ENCODE assay signal across 9 mouse cellular contexts in the genomic region with DNA sequence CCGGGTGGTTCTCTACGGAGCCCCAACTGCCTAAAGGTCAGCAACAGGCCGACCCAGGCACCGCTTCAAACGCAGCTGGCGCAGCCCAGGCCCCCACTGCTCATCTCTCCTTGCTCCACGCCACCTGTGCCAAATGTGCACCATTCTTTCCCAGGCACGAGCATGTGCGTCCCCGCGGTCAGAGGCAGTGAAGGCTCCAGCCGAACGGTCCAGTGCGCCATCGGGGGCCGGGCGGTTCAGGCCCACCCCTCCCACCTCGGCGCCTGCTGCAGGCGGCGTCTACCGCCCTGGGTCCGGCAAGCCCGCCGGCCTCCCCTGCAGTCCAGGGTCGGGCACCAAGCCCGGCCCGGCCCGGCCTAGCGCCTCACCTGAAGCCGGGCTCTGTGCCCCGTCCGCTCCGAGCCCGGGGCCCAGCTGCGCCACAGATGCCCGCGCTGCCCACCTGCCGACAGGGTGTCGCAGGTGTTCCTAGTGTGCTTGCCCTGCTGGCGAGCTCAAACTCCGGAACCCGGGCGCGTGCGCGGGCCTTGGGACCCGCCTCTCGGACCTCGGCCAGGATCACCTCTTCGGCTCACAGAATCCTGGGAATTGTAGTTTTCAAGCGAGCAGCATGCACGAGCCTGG. TPM values are rescaled to one million over a fixed set of nuclear protein-coding genes. Genes with fewer than 3 reads are reported as not detected.
DNase-seq lines count a peak whose midpoint lies in the region; ATAC-seq and TF ChIP-seq lines count a peak whose summit lies in the region.
"Had no signal": no experiment of that assay in that cellular context is flagged by ENCODE, and none has a peak within 500 bp of the region (broad histone marks: within the 10 kb centered on the region; RNA-seq: fewer than 3 reads in every experiment).

No protein-coding gene starts in this region.

- TF ChIP-seq CTCF in liver, adult 2 months (IDR thresholded peaks at IDR 0.05; ENCODE audit: low read depth, low read length): no peak
- TF ChIP-seq CTCF in thymus, adult 2 months (IDR thresholded peaks at IDR 0.05; ENCODE audit: borderline replicate concordance, control insufficient read depth, extremely low read depth, insufficient read depth, low read length, poor library complexity): no peak

- no peaks in the 10 kb centered on the region; the same call in 1 of the 2 replicates for H3K79me2 ChIP-seq in liver, adult 2 months (ENCODE audit: control insufficient read depth, insufficient read depth, low read length)

- H3K9ac ChIP-seq in forebrain, embryonic 11.5 days (ENCODE audit: low read length): peak overlapping the region; percentile 83
- peak overlapping the region; percentile 91 for H3K9ac ChIP-seq in heart, embryonic 13.5 days
- H3K9ac ChIP-seq in liver, adult 2 months (ENCODE audit: low read depth, low read length): peak overlapping the region; percentile 81
- peak overlapping the region; percentile 82 for H3K9ac ChIP-seq in neural tube, embryonic 11.5 days (ENCODE audit: low read length)

- H3K9me3 ChIP-seq in forebrain, embryonic 11.5 days (ENCODE audit: control insufficient read depth, low read length): no peaks in the 10 kb centered on the region
- H3K9me3 ChIP-seq in heart, embryonic 13.5 days: no peaks in the 10 kb centered on the region
- no peaks in the 10 kb centered on the region for H3K9me3 ChIP-seq in neural tube, embryonic 11.5 days (ENCODE audit: control insufficient read depth, low read length)
- H3K9me3 ChIP-seq: G1E had no signal

- peak overlapping the region; percentile 94 for H3K4me2 ChIP-seq in forebrain, embryonic 11.5 days (ENCODE audit: low read depth, low read length, severe bottlenecking)
- peak overlapping the region; percentile 90 for H3K4me2 ChIP-seq in heart, embryonic 13.5 days
- peak overlapping the region; percentile 93 for H3K4me2 ChIP-seq in neural tube, embryonic 11.5 days (ENCODE audit: low read depth)

- 0 out of 2 replicates have a peak, but pooled peaks have one; percentile 25 for TF ChIP-seq POLR2A in liver, adult 2 months (IDR thresholded peaks at IDR 0.05; ENCODE audit: extremely low read depth, insufficient read depth, low read length)
- no peak for TF ChIP-seq POLR2A in thymus, adult 2 months (IDR thresholded peaks at IDR 0.05; ENCODE audit: control insufficient read depth, extremely low read depth, insufficient read depth, low read length, poor library complexity)

- no peaks in the 10 kb centered on the region for H3K36me3 ChIP-seq in forebrain, embryonic 11.5 days (ENCODE audit: control insufficient read depth, insufficient read depth, low read length)
- H3K36me3 ChIP-seq in heart, embryonic 13.5 days: no peaks in the 10 kb centered on the region
- H3K36me3 ChIP-seq in liver, adult 2 months (ENCODE audit: control insufficient read depth, insufficient read depth, low read length): no peaks in the 10 kb centered on the region
- H3K36me3 ChIP-seq in neural tube, embryonic 11.5 days (ENCODE audit: control insufficient read depth, insufficient read depth, low read length): no peaks in the 10 kb centered on the region
- no peaks in the 10 kb centered on the region for H3K36me3 ChIP-seq in thymus, adult 2 months (ENCODE audit: control insufficient read depth, insufficient read depth, low read length)
- H3K36me3 ChIP-seq: G1E had no signal

- no peaks in the 10 kb centered on the region for H3K27me3 ChIP-seq in forebrain, embryonic 11.5 days (ENCODE audit: control insufficient read depth, insufficient read depth, low read length)
- H3K27me3 ChIP-seq in heart, embryonic 13.5 days (replicated peaks): 0 out of 2 replicates have a peak, but pooled peaks cover 7% of the 10 kb centered on the region
- no peaks in the 10 kb centered on the region for H3K27me3 ChIP-seq in liver, adult 2 months (ENCODE audit: control insufficient read depth, insufficient read depth, low read length)
- no peaks in the 10 kb centered on the region for H3K27me3 ChIP-seq in neural tube, embryonic 11.5 days (ENCODE audit: control insufficient read depth, insufficient read depth, low read length)
- no peaks in the 10 kb centered on the region for H3K27me3 ChIP-seq in thymus, adult 2 months (ENCODE audit: control insufficient read depth, insufficient read depth, low read length)

- peak overlapping the region; percentile 88 for H3K4me3 ChIP-seq in forebrain, embryonic 11.5 days (ENCODE audit: low read depth, low read length)
- peak overlapping the region; percentile 91 for H3K4me3 ChIP-seq in heart, embryonic 13.5 days
- peak overlapping the region; percentile 56 for H3K4me3 ChIP-seq in liver, adult 2 months (ENCODE audit: insufficient read depth, low read depth, low read length)
- peak overlapping the region; percentile 83 for H3K4me3 ChIP-seq in neural tube, embryonic 11.5 days (ENCODE audit: low read depth, low read length)
- H3K4me3 ChIP-seq in thymus, adult 2 months (ENCODE audit: control insufficient read depth, insufficient read depth, low read length): peak overlapping the region; percentile 46

- peaks cover 2% of the 10 kb centered on the region; the same call in 1 of the 2 replicates for H3K4me1 ChIP-seq in forebrain, embryonic 11.5 days (replicated peaks; ENCODE audit: control insufficient read depth, insufficient read depth, low read length)
- peaks cover 6% of the 10 kb centered on the region; the same call in 1 of the 2 replicates for H3K4me1 ChIP-seq in heart, embryonic 13.5 days
- H3K4me1 ChIP-seq in liver, adult 2 months (ENCODE audit: control insufficient read depth, insufficient read depth, low read length): no peaks in the 10 kb centered on the region
- H3K4me1 ChIP-seq in neural tube, embryonic 11.5 days (ENCODE audit: control insufficient read depth, insufficient read depth, low read length): 0 out of 2 replicates have a peak, but pooled peaks cover 2% of the 10 kb centered on the region
- peaks cover 43% of the 10 kb centered on the region for H3K4me1 ChIP-seq in thymus, adult 2 months (replicated peaks; ENCODE audit: control insufficient read depth, insufficient read depth, low read length)

- no peak overlapping the region for H3K27ac ChIP-seq in forebrain, embryonic 11.5 days (ENCODE audit: low read depth, low read length)
- no peak overlapping the region for H3K27ac ChIP-seq in heart, embryonic 13.5 days (replicated peaks)
- no peak overlapping the region for H3K27ac ChIP-seq in liver, adult 2 months (replicated peaks; ENCODE audit: insufficient read depth, low read depth, low read length)
- H3K27ac ChIP-seq in neural tube, embryonic 11.5 days (ENCODE audit: low read depth, low read length): no peak overlapping the region
- H3K27ac ChIP-seq in thymus, adult 2 months (ENCODE audit: control insufficient read depth, insufficient read depth, low read length): no peak overlapping the region

- WGBS in forebrain, embryonic 11.5 days: under 1% methylated on average over 52 of the region's 53 CpGs
- WGBS in heart, embryonic 13.5 days: under 1% methylated on average over 53 of the region's 53 CpGs
- 1% methylated on average over 53 of the region's 53 CpGs for WGBS in liver, adult 2 months
- WGBS in neural tube, embryonic 11.5 days: 0% methylated on average over 53 of the region's 53 CpGs
- under 1% methylated on average over 53 of the region's 53 CpGs for WGBS in thymus, adult 2 months

- ATAC-seq in forebrain, embryonic 11.5 days (replicated peaks; ENCODE audit: low FRiP score): peak; percentile 88
- no peak for ATAC-seq in heart, embryonic 13.5 days (ENCODE audit: extremely low read depth, insufficient number of reproducible peaks, low FRiP score, low TSS enrichment)
- ATAC-seq in neural tube, embryonic 11.5 days (ENCODE audit: insufficient read depth, low FRiP score, low TSS enrichment): peak; percentile 83

- DNase-seq in 3T3-L1 (ENCODE audit: low read depth, low spot score): peak; percentile 76
- peak; percentile 72 for DNase-seq in brain, embryonic 18.5 days (ENCODE audit: low read depth, low spot score)
- peak; percentile 87 for DNase-seq in forebrain, embryonic 11.5 days (ENCODE audit: low spot score)
- DNase-seq in kidney, postnatal 10 days: peak; percentile 91
- peak; percentile 78 for DNase-seq in liver, adult 2 months (ENCODE audit: extremely low read depth, low read depth, low spot score)
- DNase-seq in neural tube, embryonic 11.5 days (ENCODE audit: low spot score): peak; percentile 86
- peak; percentile 48 for DNase-seq in thymus, adult 2 months

RNA-seq across cellular contexts. Expression of gene Pomgnt2, which starts 1.3 kb away (rescaled TPM):
- polyA plus RNA-seq in forebrain, embryonic 11.5 days (2014; fragmentation: Nextera tagmentation; extraction: Ambion mirVana): 12.9 and 14.6 TPM in 2 replicates
- polyA plus RNA-seq in heart, embryonic 13.5 days (2015; fragmentation: Nextera tagmentation; extraction: Ambion mirVana): 11.7 and 12.4 TPM in 2 replicates
- total RNA-seq in liver, adult 2 months (2014; rRNA removed): 1.7 TPM in 2 replicates
- 3.8 and 5.3 TPM in 2 replicates for polyA plus RNA-seq in liver, adult 2 months (2012; rRNA removed)
- polyA plus RNA-seq in neural tube, embryonic 11.5 days (2014; fragmentation: Nextera tagmentation; extraction: Ambion mirVana): 12.2 and 13.3 TPM in 2 replicates
- polyA plus RNA-seq in thymus, adult 2 months (2012; rRNA removed): 15.2 and 19.3 TPM in 2 replicates
- polyA plus RNA-seq: G1E had no signal

RNA-seq across cellular contexts. Expression of gene Fam198a, which starts 44.8 kb away (rescaled TPM):
- polyA plus RNA-seq in forebrain, embryonic 11.5 days (2014; fragmentation: Nextera tagmentation; extraction: Ambion mirVana): 0.31 and 0.40 TPM in 2 replicates
- 0.90 and 0.94 TPM in 2 replicates for polyA plus RNA-seq in heart, embryonic 13.5 days (2015; fragmentation: Nextera tagmentation; extraction: Ambion mirVana)
- 0.74 and 4.0 TPM in 2 replicates for total RNA-seq in liver, adult 2 months (2014; rRNA removed)
- polyA plus RNA-seq in liver, adult 2 months (2012; rRNA removed): 2.3 and 4.4 TPM in 2 replicates
- polyA plus RNA-seq in neural tube, embryonic 11.5 days (2014; fragmentation: Nextera tagmentation; extraction: Ambion mirVana): 0.66 and 0.81 TPM in 2 replicates
- polyA plus RNA-seq in thymus, adult 2 months (2012; rRNA removed): 0.64 and 0.69 TPM in 2 replicates
- total RNA-seq: G1E had no signal
- polyA plus RNA-seq: G1E had no signal
